Mouse (Mus musculus): Measurements from ENCODE around the gene Ttc12. TPM values are rescaled to one million over a fixed set of nuclear protein-coding genes. Genes with fewer than 3 reads are reported as not detected.
A peak's percentile ranks its signal among the peaks of the same experiment; 100 is the strongest.

The Ttc12 gene
- 3.5 and 4.0 TPM in 2 replicates for polyA plus RNA-seq (2015; fragmentation: Nextera tagmentation; extraction: Ambion mirVana)

GRCm38 (mm10) chr9:49485892-49486311 lies at the start of gene Ttc12:
Gene Ttc12, minus strand, starts transcription at chr9:49486225.
- Histone ChIP-seq H3K36me3 (ENCODE audit: insufficient read depth, low read length) (no peaks in the 10 kb centered on the region), H3K4me1 (ENCODE audit: insufficient read depth, low read length) (peaks cover 8% of the 10 kb centered on the region), H3K27ac (ENCODE audit: low read length) (0 out of 2 replicates have a peak within 1 kb of the TSS, but pooled peaks have one; percentile 23), H3K9me3 (ENCODE audit: low read length) (no peaks in the 10 kb centered on the region), H3K9ac (replicated peaks; ENCODE audit: low read length) (peak within 1 kb of the TSS; percentile 68), H3K27me3 (ENCODE audit: insufficient read depth, low read length) (no peaks in the 10 kb centered on the region), H3K4me3 (ENCODE audit: low read length) (peak within 1 kb of the TSS; percentile 74), H3K4me2 (replicated peaks; ENCODE audit: low read depth, low read length) (peak within 1 kb of the TSS; percentile 90)
- ATAC-seq (ENCODE audit: low FRiP score, low TSS enrichment): peak; percentile 91
- WGBS: 0% methylated on average over 18 of the region's 18 CpGs

- no peak for ATAC-seq (ENCODE audit: low FRiP score, low TSS enrichment)
- Histone ChIP-seq H3K36me3 (ENCODE audit: insufficient read depth, low read length) (peaks cover 2% of the 10 kb centered on the region; the same call in 1 of the 2 replicates), H3K27me3 (ENCODE audit: insufficient read depth, low read length) (no peaks in the 10 kb centered on the region), H3K4me1 (ENCODE audit: insufficient read depth, low read length) (peaks cover 24% of the 10 kb centered on the region), H3K9ac (replicated peaks; ENCODE audit: low read length) (no peak overlapping the region), H3K4me2 (replicated peaks; ENCODE audit: low read depth, low read length) (no peak overlapping the region), H3K9me3 (ENCODE audit: low read length) (no peaks in the 10 kb centered on the region), H3K4me3 (ENCODE audit: low read length) (no peak overlapping the region), H3K27ac (ENCODE audit: low read length) (no peak overlapping the region)
- 48% methylated on average over 4 of the region's 4 CpGs for WGBS
These were observed 48.9 kb upstream of the Ttc12 start for GRCm38 (mm10) chr9:49534958-49535357.

GRCm38 (mm10) chr9:49533912-49534491 lies 48.0 kb upstream of the Ttc12 start:
- H3K4me1 ChIP-seq (ENCODE audit: insufficient read depth, low read length): peaks cover 24% of the 10 kb centered on the region
- no peak overlapping the region for H3K4me2 ChIP-seq (replicated peaks; ENCODE audit: low read depth, low read length)
- no peak overlapping the region for H3K9ac ChIP-seq (replicated peaks; ENCODE audit: low read length)
- H3K36me3 ChIP-seq (ENCODE audit: insufficient read depth, low read length): peaks cover 2% of the 10 kb centered on the region; the same call in 1 of the 2 replicates
- no peak overlapping the region for H3K4me3 ChIP-seq (ENCODE audit: low read length)
- 27% methylated on average over 8 of the region's 8 CpGs for WGBS
- no peaks in the 10 kb centered on the region for H3K27me3 ChIP-seq (ENCODE audit: insufficient read depth, low read length)
- ATAC-seq (ENCODE audit: low FRiP score, low TSS enrichment): no peak
- H3K9me3 ChIP-seq (ENCODE audit: low read length): no peaks in the 10 kb centered on the region
- H3K27ac ChIP-seq (ENCODE audit: low read length): no peak overlapping the region

GRCm38 (mm10) chr9:49533455-49533854 lies 47.4 kb upstream of the Ttc12 start:
- no peak for ATAC-seq (ENCODE audit: low FRiP score, low TSS enrichment)
- Histone ChIP-seq H3K36me3 (ENCODE audit: insufficient read depth, low read length) (peaks cover 4% of the 10 kb centered on the region; the same call in 1 of the 2 replicates), H3K9ac (replicated peaks; ENCODE audit: low read length) (no peak overlapping the region), H3K4me1 (ENCODE audit: insufficient read depth, low read length) (peaks cover 24% of the 10 kb centered on the region), H3K4me2 (replicated peaks; ENCODE audit: low read depth, low read length) (no peak overlapping the region), H3K9me3 (ENCODE audit: low read length) (no peaks in the 10 kb centered on the region), H3K27ac (ENCODE audit: low read length) (no peak overlapping the region), H3K27me3 (ENCODE audit: insufficient read depth, low read length) (no peaks in the 10 kb centered on the region), H3K4me3 (ENCODE audit: low read length) (no peak overlapping the region)
- WGBS: 31% methylated on average over 7 of the region's 7 CpGs

- H3K4me1 ChIP-seq (ENCODE audit: insufficient read depth, low read length): peaks cover 20% of the 10 kb centered on the region
- WGBS: 94% methylated on average over 6 of the region's 6 CpGs
- H3K27ac ChIP-seq (ENCODE audit: low read length): no peak overlapping the region
- no peak for ATAC-seq (ENCODE audit: low FRiP score, low TSS enrichment)
- H3K9ac ChIP-seq (replicated peaks; ENCODE audit: low read length): no peak overlapping the region
- peaks cover 5% of the 10 kb centered on the region; the same call in 1 of the 2 replicates for H3K36me3 ChIP-seq (ENCODE audit: insufficient read depth, low read length)
- H3K27me3 ChIP-seq (ENCODE audit: insufficient read depth, low read length): no peaks in the 10 kb centered on the region
- H3K4me3 ChIP-seq (ENCODE audit: low read length): no peak overlapping the region
- H3K4me2 ChIP-seq (replicated peaks; ENCODE audit: low read depth, low read length): no peak overlapping the region
- no peaks in the 10 kb centered on the region for H3K9me3 ChIP-seq (ENCODE audit: low read length)
These were observed 45.8 kb upstream of the Ttc12 start for GRCm38 (mm10) chr9:49531833-49532232.

GRCm38 (mm10) chr9:49531257-49531656 lies 45.2 kb upstream of the Ttc12 start:
- no peak for ATAC-seq (ENCODE audit: low FRiP score, low TSS enrichment)
- H3K4me2 ChIP-seq (replicated peaks; ENCODE audit: low read depth, low read length): no peak overlapping the region
- 44% methylated on average over 7 of the region's 7 CpGs for WGBS
- H3K36me3 ChIP-seq (ENCODE audit: insufficient read depth, low read length): peaks cover 5% of the 10 kb centered on the region; the same call in 1 of the 2 replicates
- H3K27ac ChIP-seq (ENCODE audit: low read length): no peak overlapping the region
- peaks cover 16% of the 10 kb centered on the region for H3K4me1 ChIP-seq (ENCODE audit: insufficient read depth, low read length)
- H3K9ac ChIP-seq (replicated peaks; ENCODE audit: low read length): no peak overlapping the region
- no peaks in the 10 kb centered on the region for H3K9me3 ChIP-seq (ENCODE audit: low read length)
- H3K4me3 ChIP-seq (ENCODE audit: low read length): no peak overlapping the region
- no peaks in the 10 kb centered on the region for H3K27me3 ChIP-seq (ENCODE audit: insufficient read depth, low read length)

- no peak overlapping the region for H3K9ac ChIP-seq (replicated peaks; ENCODE audit: low read length)
- peaks cover 11% of the 10 kb centered on the region for H3K4me1 ChIP-seq (ENCODE audit: insufficient read depth, low read length)
- H3K27me3 ChIP-seq (ENCODE audit: insufficient read depth, low read length): no peaks in the 10 kb centered on the region
- WGBS: 57% methylated on average over 4 of the region's 4 CpGs
- no peaks in the 10 kb centered on the region for H3K9me3 ChIP-seq (ENCODE audit: low read length)
- no peak overlapping the region for H3K4me2 ChIP-seq (replicated peaks; ENCODE audit: low read depth, low read length)
- H3K36me3 ChIP-seq (ENCODE audit: insufficient read depth, low read length): peaks cover 5% of the 10 kb centered on the region; the same call in 1 of the 2 replicates
- no peak overlapping the region for H3K4me3 ChIP-seq (ENCODE audit: low read length)
- ATAC-seq (ENCODE audit: low FRiP score, low TSS enrichment): no peak
- H3K27ac ChIP-seq (ENCODE audit: low read length): no peak overlapping the region
These were observed 44.7 kb upstream of the Ttc12 start for GRCm38 (mm10) chr9:49530739-49531138.

- H3K4me3 ChIP-seq (ENCODE audit: low read length): no peak overlapping the region
- no peak overlapping the region for H3K27ac ChIP-seq (ENCODE audit: low read length)
- no peak overlapping the region for H3K9ac ChIP-seq (replicated peaks; ENCODE audit: low read length)
- no peaks in the 10 kb centered on the region for H3K27me3 ChIP-seq (ENCODE audit: insufficient read depth, low read length)
- H3K9me3 ChIP-seq (ENCODE audit: low read length): no peaks in the 10 kb centered on the region
- no peak for ATAC-seq (ENCODE audit: low FRiP score, low TSS enrichment)
- H3K4me1 ChIP-seq (ENCODE audit: insufficient read depth, low read length): peaks cover 7% of the 10 kb centered on the region; the same call in 1 of the 2 replicates
- H3K4me2 ChIP-seq (replicated peaks; ENCODE audit: low read depth, low read length): no peak overlapping the region
- WGBS: 64% methylated on average over 8 of the region's 8 CpGs
- H3K36me3 ChIP-seq (ENCODE audit: insufficient read depth, low read length): peaks cover 5% of the 10 kb centered on the region; the same call in 1 of the 2 replicates
These were observed 43.4 kb upstream of the Ttc12 start for GRCm38 (mm10) chr9:49529366-49529959.

GRCm38 (mm10) chr9:49528943-49529342 lies 42.9 kb upstream of the Ttc12 start:
- no peak overlapping the region for H3K27ac ChIP-seq (ENCODE audit: low read length)
- H3K9me3 ChIP-seq (ENCODE audit: low read length): no peaks in the 10 kb centered on the region
- no peak overlapping the region for H3K9ac ChIP-seq (replicated peaks; ENCODE audit: low read length)
- no peak overlapping the region for H3K4me2 ChIP-seq (replicated peaks; ENCODE audit: low read depth, low read length)
- no peak overlapping the region for H3K4me3 ChIP-seq (ENCODE audit: low read length)
- H3K27me3 ChIP-seq (ENCODE audit: insufficient read depth, low read length): no peaks in the 10 kb centered on the region
- H3K36me3 ChIP-seq (ENCODE audit: insufficient read depth, low read length): peaks cover 5% of the 10 kb centered on the region; the same call in 1 of the 2 replicates
- peaks cover 2% of the 10 kb centered on the region; the same call in 1 of the 2 replicates for H3K4me1 ChIP-seq (ENCODE audit: insufficient read depth, low read length)
- no peak for ATAC-seq (ENCODE audit: low FRiP score, low TSS enrichment)
- 57% methylated on average over 10 of the region's 10 CpGs for WGBS

- no peak overlapping the region for H3K4me2 ChIP-seq (replicated peaks; ENCODE audit: low read depth, low read length)
- WGBS: 90% methylated on average over 5 of the region's 5 CpGs
- no peaks in the 10 kb centered on the region for H3K4me1 ChIP-seq (ENCODE audit: insufficient read depth, low read length)
- H3K9me3 ChIP-seq (ENCODE audit: low read length): no peaks in the 10 kb centered on the region
- no peak overlapping the region for H3K27ac ChIP-seq (ENCODE audit: low read length)
- H3K27me3 ChIP-seq (ENCODE audit: insufficient read depth, low read length): no peaks in the 10 kb centered on the region
- H3K9ac ChIP-seq (replicated peaks; ENCODE audit: low read length): no peak overlapping the region
- no peak for ATAC-seq (ENCODE audit: low FRiP score, low TSS enrichment)
- peaks cover 5% of the 10 kb centered on the region; the same call in 1 of the 2 replicates for H3K36me3 ChIP-seq (ENCODE audit: insufficient read depth, low read length)
- H3K4me3 ChIP-seq (ENCODE audit: low read length): no peak overlapping the region
These were observed 42.0 kb upstream of the Ttc12 start for GRCm38 (mm10) chr9:49528026-49528425.
